In the genomic region with DNA sequence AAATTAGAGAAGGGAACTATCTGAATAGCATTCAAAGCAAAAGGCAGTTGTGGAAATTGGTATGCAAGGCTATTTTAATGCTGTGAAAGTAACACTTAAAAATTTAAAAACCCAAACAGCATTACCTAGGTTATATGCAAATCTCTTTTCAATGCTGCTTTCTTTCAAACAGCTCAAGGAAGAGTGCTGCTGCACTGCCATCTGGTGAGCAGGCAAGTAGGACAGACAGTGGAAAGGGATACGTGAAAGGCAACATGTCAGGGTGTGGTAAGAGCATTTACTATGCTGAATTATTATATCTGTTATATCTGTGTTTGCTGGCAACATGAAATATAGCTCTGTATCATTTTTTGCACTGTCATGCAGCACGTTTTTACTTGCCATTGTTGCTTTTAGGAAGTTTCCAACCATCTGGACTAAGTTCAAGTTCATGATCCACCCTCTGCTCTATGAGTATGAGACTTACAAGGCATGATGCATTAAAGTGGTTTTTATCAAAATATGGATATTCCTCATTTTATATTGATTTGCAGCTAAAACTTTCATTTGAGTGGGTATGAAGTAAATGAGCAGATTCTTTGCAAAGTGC, we compare ENCODE assay signal across 9 mouse cellular contexts.
DNase-seq lines count a peak whose midpoint lies in the region; ATAC-seq and TF ChIP-seq lines count a peak whose summit lies in the region.
"Had no signal": no experiment of that assay in that cellular context is flagged by ENCODE, and none has a peak within 500 bp of the region (broad histone marks: within the 10 kb centered on the region; RNA-seq: fewer than 3 reads in every experiment).

No protein-coding gene starts in this region.

- H3K9ac ChIP-seq in intestine, postnatal 0 days (ENCODE audit: low read depth, low read length), result no peak overlapping the region
- no peak overlapping the region for H3K9ac ChIP-seq in intestine, embryonic 16.5 days (ENCODE audit: low read depth, low read length)
- H3K9ac ChIP-seq in intestine, embryonic 15.5 days, result no peak overlapping the region

- TF ChIP-seq CTCF in intestine, postnatal 0 days (IDR thresholded peaks at IDR 0.05; ENCODE audit: low read depth), result peak; percentile 21; the same call in 1 of the 2 replicates
- TF ChIP-seq CTCF in kidney, adult 2 months (conservative IDR thresholded peaks at IDR 0.05; ENCODE audit: insufficient read depth, insufficient read length, low read depth, low read length), result no peak

- H3K4me3 ChIP-seq in intestine, postnatal 0 days (ENCODE audit: low read depth, low read length), result no peak overlapping the region
- no peak overlapping the region for H3K4me3 ChIP-seq in intestine, embryonic 16.5 days (ENCODE audit: low read length)
- no peak overlapping the region for H3K4me3 ChIP-seq in kidney, adult 2 months (ENCODE audit: insufficient read depth, low read depth, low read length)
- H3K4me3 ChIP-seq in intestine, embryonic 15.5 days (replicated peaks), result no peak overlapping the region

- ATAC-seq in intestine, postnatal 0 days, result no peak
- ATAC-seq in intestine, embryonic 16.5 days, result no peak
- ATAC-seq in frontal cortex, adult (ENCODE audit: low TSS enrichment), result peak; percentile 98
- ATAC-seq in megakaryocyte, adult 5-6 weeks (ENCODE audit: poor library complexity, severe bottlenecking), result no peak
- ATAC-seq in intestine, embryonic 15.5 days, result no peak
- ATAC-seq: Patski had no signal

- DNase-seq in left cerebral cortex, adult 8-10 months (ENCODE audit: low spot score in 2 of 2), result peak; percentile 5 to 24
- DNase-seq in right cerebral cortex, postnatal 4 days, result peak; percentile 7
- no peak for DNase-seq in kidney, adult 2 months

- no peak for TF ChIP-seq POLR2A in kidney, adult 2 months (IDR thresholded peaks at IDR 0.05; ENCODE audit: low read depth, low read length)

- no peaks in the 10 kb centered on the region for H3K9me3 ChIP-seq in intestine, postnatal 0 days (ENCODE audit: control insufficient read depth)
- H3K9me3 ChIP-seq in intestine, embryonic 16.5 days (ENCODE audit: control insufficient read depth, low read length), result no peaks in the 10 kb centered on the region
- H3K9me3 ChIP-seq in intestine, embryonic 15.5 days, result no peaks in the 10 kb centered on the region

- H3K4me2 ChIP-seq in intestine, postnatal 0 days (replicated peaks; ENCODE audit: low read depth), result no peak overlapping the region
- H3K4me2 ChIP-seq in intestine, embryonic 16.5 days (ENCODE audit: low read depth, low read length), result no peak overlapping the region
- no peak overlapping the region for H3K4me2 ChIP-seq in intestine, embryonic 15.5 days (replicated peaks)

- H3K27me3 ChIP-seq in intestine, postnatal 0 days (replicated peaks; ENCODE audit: control insufficient read depth, insufficient read depth, low read length), result no peaks in the 10 kb centered on the region
- no peaks in the 10 kb centered on the region for H3K27me3 ChIP-seq in intestine, embryonic 16.5 days (replicated peaks; ENCODE audit: control insufficient read depth, insufficient read depth, low read length)
- H3K27me3 ChIP-seq in kidney, adult 2 months (replicated peaks; ENCODE audit: control insufficient read depth, insufficient read depth, low read length), result no peaks in the 10 kb centered on the region
- no peaks in the 10 kb centered on the region for H3K27me3 ChIP-seq in intestine, embryonic 15.5 days (replicated peaks)
- H3K27me3 ChIP-seq: Patski had no signal

- 32% methylated on average over 2 of the region's 2 CpGs for WGBS in intestine, postnatal 0 days
- WGBS in intestine, embryonic 16.5 days, result 40% methylated on average over 2 of the region's 2 CpGs
- 17% methylated on average over 2 of the region's 2 CpGs for WGBS in kidney, adult 2 months
- WGBS in intestine, embryonic 15.5 days, result 36% methylated on average over 2 of the region's 2 CpGs

- H3K4me1 ChIP-seq in intestine, postnatal 0 days (replicated peaks; ENCODE audit: control insufficient read depth, insufficient read depth, low read length), result no peaks in the 10 kb centered on the region
- H3K4me1 ChIP-seq in intestine, embryonic 16.5 days (ENCODE audit: control insufficient read depth, insufficient read depth, low read length), result no peaks in the 10 kb centered on the region
- H3K4me1 ChIP-seq in kidney, adult 2 months (ENCODE audit: control insufficient read depth, insufficient read depth, low read length), result no peaks in the 10 kb centered on the region
- no peaks in the 10 kb centered on the region for H3K4me1 ChIP-seq in intestine, embryonic 15.5 days (replicated peaks)

- H3K36me3 ChIP-seq in intestine, postnatal 0 days (ENCODE audit: control insufficient read depth, insufficient read depth), result no peaks in the 10 kb centered on the region
- no peaks in the 10 kb centered on the region for H3K36me3 ChIP-seq in intestine, embryonic 16.5 days (ENCODE audit: control insufficient read depth, insufficient read depth, low read length)
- no peaks in the 10 kb centered on the region for H3K36me3 ChIP-seq in kidney, adult 2 months (ENCODE audit: control insufficient read depth, insufficient read depth, low read length)
- no peaks in the 10 kb centered on the region for H3K36me3 ChIP-seq in intestine, embryonic 15.5 days

- no peak overlapping the region for H3K27ac ChIP-seq in intestine, postnatal 0 days (ENCODE audit: low read depth, low read length)
- no peak overlapping the region for H3K27ac ChIP-seq in intestine, embryonic 16.5 days (ENCODE audit: low read length)
- H3K27ac ChIP-seq in kidney, adult 2 months (ENCODE audit: insufficient read depth, low read depth, low read length), result no peak overlapping the region
- no peak overlapping the region for H3K27ac ChIP-seq in intestine, embryonic 15.5 days
